Mouse (Mus musculus): ENCODE measurements at regions not wholly inside any gene's neighbourhood (a gene's known extent, or its start where the extent isn't known, plus 50 kb on each side); places are given as distances from the start of the nearest gene placed in this dataset.
"Not testable (repeated sequence)": the region's sequence is repeated elsewhere in the genome, so short reads cannot be mapped to it uniquely, and the experiment has no call there.

- Histone ChIP-seq H3K4me3 (ENCODE audit: insufficient read depth, low read length) (no peak overlapping the region), H3K4me1 (ENCODE audit: control insufficient read depth, insufficient read depth, low read length) (no peaks in the 10 kb centered on the region), H3K27ac (ENCODE audit: insufficient read depth, low read length) (no peak overlapping the region)
- TF ChIP-seq POLR2A (IDR thresholded peaks at IDR 0.05; ENCODE audit: low read depth, low read length): no peak
- TF ChIP-seq CTCF (IDR thresholded peaks at IDR 0.05; ENCODE audit: borderline replicate concordance, insufficient read depth, low read length): no peak
Observed at GRCm38 (mm10) chr4:21464456-21464855, 221.3 kb downstream of the Prdm13 start.

GRCm38 (mm10) chr4:21441274-21441673 lies 244.5 kb downstream of the Prdm13 start:
- Histone ChIP-seq H3K27ac (ENCODE audit: insufficient read depth, low read length) (no peak overlapping the region), H3K4me3 (ENCODE audit: insufficient read depth, low read length) (no peak overlapping the region), H3K4me1 (ENCODE audit: control insufficient read depth, insufficient read depth, low read length) (no peaks in the 10 kb centered on the region)
- TF ChIP-seq POLR2A (IDR thresholded peaks at IDR 0.05; ENCODE audit: low read depth, low read length) (no peak), CTCF (IDR thresholded peaks at IDR 0.05; ENCODE audit: borderline replicate concordance, insufficient read depth, low read length) (no peak)

GRCm38 (mm10) chr4:21436710-21437109 lies 249.1 kb downstream of the Prdm13 start:
- H3K27ac ChIP-seq (ENCODE audit: insufficient read depth, low read length): no peak overlapping the region
- H3K4me3 ChIP-seq (ENCODE audit: insufficient read depth, low read length): no peak overlapping the region
- TF ChIP-seq POLR2A (IDR thresholded peaks at IDR 0.05; ENCODE audit: low read depth, low read length) (no peak), CTCF (IDR thresholded peaks at IDR 0.05; ENCODE audit: borderline replicate concordance, insufficient read depth, low read length) (no peak)
- no peaks in the 10 kb centered on the region for H3K4me1 ChIP-seq (ENCODE audit: control insufficient read depth, insufficient read depth, low read length)

GRCm38 (mm10) chr4:21407850-21408249 lies 277.9 kb downstream of the Prdm13 start:
- no peak overlapping the region for H3K4me3 ChIP-seq (ENCODE audit: insufficient read depth, low read length)
- no peaks in the 10 kb centered on the region for H3K4me1 ChIP-seq (ENCODE audit: control insufficient read depth, insufficient read depth, low read length)
- H3K27ac ChIP-seq (ENCODE audit: insufficient read depth, low read length): no peak overlapping the region
- TF ChIP-seq CTCF (IDR thresholded peaks at IDR 0.05; ENCODE audit: borderline replicate concordance, insufficient read depth, low read length) (no peak), POLR2A (IDR thresholded peaks at IDR 0.05; ENCODE audit: low read depth, low read length) (no peak)

GRCm38 (mm10) chr4:21369314-21369713 lies 316.4 kb downstream of the Prdm13 start:
- TF ChIP-seq CTCF (IDR thresholded peaks at IDR 0.05; ENCODE audit: borderline replicate concordance, insufficient read depth, low read length) (no peak), POLR2A (IDR thresholded peaks at IDR 0.05; ENCODE audit: low read depth, low read length) (no peak)
- no peak overlapping the region for H3K27ac ChIP-seq (ENCODE audit: insufficient read depth, low read length)
- H3K4me3 ChIP-seq (ENCODE audit: insufficient read depth, low read length): no peak overlapping the region
- H3K4me1 ChIP-seq (ENCODE audit: control insufficient read depth, insufficient read depth, low read length): no peaks in the 10 kb centered on the region

GRCm38 (mm10) chr4:21368234-21369021 lies 317.3 kb downstream of the Prdm13 start:
- no peak overlapping the region for H3K4me3 ChIP-seq (ENCODE audit: insufficient read depth, low read length)
- H3K27ac ChIP-seq (ENCODE audit: insufficient read depth, low read length): no peak overlapping the region
- H3K4me1 ChIP-seq (ENCODE audit: control insufficient read depth, insufficient read depth, low read length): no peaks in the 10 kb centered on the region
- TF ChIP-seq CTCF (IDR thresholded peaks at IDR 0.05; ENCODE audit: borderline replicate concordance, insufficient read depth, low read length) (no peak), POLR2A (IDR thresholded peaks at IDR 0.05; ENCODE audit: low read depth, low read length) (no peak)

GRCm38 (mm10) chr4:21321769-21322168 lies 364.0 kb downstream of the Prdm13 start:
- H3K27ac ChIP-seq (ENCODE audit: insufficient read depth, low read length): no peak overlapping the region
- H3K4me3 ChIP-seq (ENCODE audit: insufficient read depth, low read length): no peak overlapping the region
- TF ChIP-seq POLR2A (IDR thresholded peaks at IDR 0.05; ENCODE audit: low read depth, low read length): no peak
- TF ChIP-seq CTCF (IDR thresholded peaks at IDR 0.05; ENCODE audit: borderline replicate concordance, insufficient read depth, low read length): no peak
- no peaks in the 10 kb centered on the region for H3K4me1 ChIP-seq (ENCODE audit: control insufficient read depth, insufficient read depth, low read length)

- H3K4me3 ChIP-seq (ENCODE audit: insufficient read depth, low read length); H3K4me1 ChIP-seq (ENCODE audit: control insufficient read depth, insufficient read depth, low read length); H3K27ac ChIP-seq (ENCODE audit: insufficient read depth, low read length): not testable (repeated sequence)
Observed at GRCm38 (mm10) chr4:21309239-21309638, 376.5 kb downstream of the Prdm13 start.

GRCm38 (mm10) chr4:21307476-21308011 lies 378.2 kb downstream of the Prdm13 start:
- TF ChIP-seq CTCF (IDR thresholded peaks at IDR 0.05; ENCODE audit: borderline replicate concordance, insufficient read depth, low read length) (no peak), POLR2A (IDR thresholded peaks at IDR 0.05; ENCODE audit: low read depth, low read length) (no peak)
- Histone ChIP-seq H3K4me1 (ENCODE audit: control insufficient read depth, insufficient read depth, low read length) (no peaks in the 10 kb centered on the region), H3K4me3 (ENCODE audit: insufficient read depth, low read length) (no peak overlapping the region), H3K27ac (ENCODE audit: insufficient read depth, low read length) (no peak overlapping the region)

GRCm38 (mm10) chr4:21300141-21300540 lies 385.6 kb downstream of the Prdm13 start:
- no peak for TF ChIP-seq CTCF (IDR thresholded peaks at IDR 0.05; ENCODE audit: borderline replicate concordance, insufficient read depth, low read length)
- TF ChIP-seq POLR2A (IDR thresholded peaks at IDR 0.05; ENCODE audit: low read depth, low read length): no peak
- Histone ChIP-seq H3K4me3 (ENCODE audit: insufficient read depth, low read length) (no peak overlapping the region), H3K4me1 (ENCODE audit: control insufficient read depth, insufficient read depth, low read length) (no peaks in the 10 kb centered on the region), H3K27ac (ENCODE audit: insufficient read depth, low read length) (no peak overlapping the region)
